Mouse (Mus musculus): Measurements from ENCODE around the gene Sh2b1.

Gene Sh2b1

GRCm38 (mm10) chr7:126421756-126422155 is 53.5 kb downstream of the Sh2b1 start:
- DNase-seq (ENCODE audit: low read depth, low spot score): no peak

- no peak for DNase-seq (ENCODE audit: low read depth, low spot score)
Observed at GRCm38 (mm10) chr7:126418496-126418895, 56.7 kb downstream of the Sh2b1 start.

GRCm38 (mm10) chr7:126417606-126418005 is 57.6 kb downstream of the Sh2b1 start:
- no peak for DNase-seq (ENCODE audit: low read depth, low spot score)

GRCm38 (mm10) chr7:126417045-126417444 is 58.2 kb downstream of the Sh2b1 start:
- DNase-seq (ENCODE audit: low read depth, low spot score): no peak
